Mouse (Mus musculus) right cerebral cortex, adult 2 months (tissue): Measurements from ENCODE around the gene Chrnb1.
A peak's percentile ranks its signal among the peaks of the same experiment; 100 is the strongest.

Experiments used
- DNase-seq, 2 experiments: peaks; one replicate each; pipeline ENCODE4 v3.0.0; 2021 to 2022; ENCODE audit warnings: low spot score in 2 of 2

Chrnb1 gene

GRCm38 (mm10) chr11:69804652-69804940, 8.9 kb upstream of the Chrnb1 start:
- no peak for DNase-seq

GRCm38 (mm10) chr11:69803786-69804651, 8.3 kb upstream of the Chrnb1 start:
- DNase-seq: peak; percentile 60 to 69

- DNase-seq: no peak
These were observed 7.6 kb upstream of the Chrnb1 start for GRCm38 (mm10) chr11:69803328-69803727.

- peak; percentile 75 to 78 for DNase-seq
These were observed 6.9 kb upstream of the Chrnb1 start for GRCm38 (mm10) chr11:69802648-69803105.

- no peak for DNase-seq
These were observed 5.7 kb upstream of the Chrnb1 start, which contains the start of gene Fgf11 for GRCm38 (mm10) chr11:69801379-69801977. Gene Fgf11 (minus strand): TSS chr11:69801857.

- no peak for DNase-seq
These were observed 4.9 kb upstream of the Chrnb1 start for GRCm38 (mm10) chr11:69800392-69801197.

GRCm38 (mm10) chr11:69800138-69800391, 4.3 kb upstream of the Chrnb1 start:
- no peak for DNase-seq

GRCm38 (mm10) chr11:69799394-69800137, 3.8 kb upstream of the Chrnb1 start:
- no peak for DNase-seq

- no peak for DNase-seq
These were observed 2.2 kb upstream of the Chrnb1 start for GRCm38 (mm10) chr11:69797924-69798323.

- no peak for DNase-seq
These were observed 266 bp upstream of the Chrnb1 start for GRCm38 (mm10) chr11:69795983-69796435.

- DNase-seq: no peak
These were observed 2.3 kb downstream of the Chrnb1 start for GRCm38 (mm10) chr11:69793429-69793828.

- no peak for DNase-seq
These were observed 4.3 kb downstream of the Chrnb1 start for GRCm38 (mm10) chr11:69791420-69791819.

- DNase-seq: no peak
These were observed 6.3 kb downstream of the Chrnb1 start for GRCm38 (mm10) chr11:69789431-69789830.

- no peak for DNase-seq
These were observed 8.4 kb downstream of the Chrnb1 start for GRCm38 (mm10) chr11:69787306-69787705.

GRCm38 (mm10) chr11:69784793-69785272, 10.9 kb downstream of the Chrnb1 start:
- DNase-seq: no peak

GRCm38 (mm10) chr11:69781828-69782227, 13.9 kb downstream of the Chrnb1 start:
- DNase-seq: no peak

- no peak for DNase-seq
These were observed 16.8 kb downstream of the Chrnb1 start for GRCm38 (mm10) chr11:69778985-69779384.

- DNase-seq: no peak
These were observed 17.3 kb downstream of the Chrnb1 start for GRCm38 (mm10) chr11:69778258-69778982.

- DNase-seq: no peak
These were observed 18.1 kb downstream of the Chrnb1 start for GRCm38 (mm10) chr11:69777504-69778257.

GRCm38 (mm10) chr11:69776488-69776887, 19.3 kb downstream of the Chrnb1 start:
- no peak for DNase-seq
